Comparison of ENCODE assay signal across 8 mouse cellular contexts in genomic region chr9:45827663-45828290, GRCm38 (mm10). TPM values are rescaled to one million over a fixed set of nuclear protein-coding genes. Genes with fewer than 3 reads are reported as not detected.
DNase-seq lines count a peak whose midpoint lies in the region; ATAC-seq and TF ChIP-seq lines count a peak whose summit lies in the region.

No protein-coding gene starts in this region.

- H3K9me3 ChIP-seq in forebrain, embryonic 16.5 days (ENCODE audit: control insufficient read depth, low read length), result no peaks in the 10 kb centered on the region

- no peak for TF ChIP-seq CTCF in thymus, adult 2 months (IDR thresholded peaks at IDR 0.05; ENCODE audit: borderline replicate concordance, control insufficient read depth, extremely low read depth, insufficient read depth, low read length, poor library complexity)

- 16% methylated on average over 23 of the region's 23 CpGs for WGBS in thymus, adult 2 months
- 4% methylated on average over 23 of the region's 23 CpGs for WGBS in forebrain, embryonic 16.5 days

- H3K27me3 ChIP-seq in thymus, adult 2 months (ENCODE audit: control insufficient read depth, insufficient read depth, low read length), result no peaks in the 10 kb centered on the region
- H3K27me3 ChIP-seq in forebrain, embryonic 16.5 days (replicated peaks; ENCODE audit: control insufficient read depth, insufficient read depth, low read length), result no peaks in the 10 kb centered on the region

- H3K4me2 ChIP-seq in forebrain, embryonic 16.5 days (ENCODE audit: low read length), result peak overlapping the region; percentile 96

- H3K4me1 ChIP-seq in thymus, adult 2 months (replicated peaks; ENCODE audit: control insufficient read depth, insufficient read depth, low read length), result 0 out of 2 replicates have a peak, but pooled peaks cover 2% of the 10 kb centered on the region
- H3K4me1 ChIP-seq in forebrain, embryonic 16.5 days (replicated peaks; ENCODE audit: control insufficient read depth, insufficient read depth, low read length), result peaks cover 8% of the 10 kb centered on the region

- no peak for TF ChIP-seq POLR2A in thymus, adult 2 months (IDR thresholded peaks at IDR 0.05; ENCODE audit: control insufficient read depth, extremely low read depth, insufficient read depth, low read length, poor library complexity)

- no peak overlapping the region for H3K27ac ChIP-seq in thymus, adult 2 months (ENCODE audit: control insufficient read depth, insufficient read depth, low read length)
- H3K27ac ChIP-seq in forebrain, embryonic 16.5 days (ENCODE audit: low read length), result peak overlapping the region; percentile 67

- peak; percentile 14; the same call in 1 of the 2 replicates for ATAC-seq in forebrain, embryonic 16.5 days
- peak; percentile 31 for ATAC-seq in megakaryocyte-erythroid progenitor cell, adult 5-6 weeks (replicated peaks; ENCODE audit: low FRiP score, low TSS enrichment, poor library complexity, severe bottlenecking)

- no peaks in the 10 kb centered on the region for H3K36me3 ChIP-seq in thymus, adult 2 months (ENCODE audit: control insufficient read depth, insufficient read depth, low read length)
- H3K36me3 ChIP-seq in forebrain, embryonic 16.5 days (ENCODE audit: control insufficient read depth, insufficient read depth), result no peaks in the 10 kb centered on the region

- peak; percentile 58 for DNase-seq in adrenal gland, postnatal 10 days
- no peak for DNase-seq in adrenal gland, adult 8-10 months
- no peak for DNase-seq in thymus, adult 2 months
- DNase-seq in thymus, postnatal 10 days (ENCODE audit: low spot score in 2 of 2), result no peak
- peak; percentile 19 to 61 for DNase-seq in kidney, postnatal 36 days
- no peak for DNase-seq in ovary, postnatal 10 days (ENCODE audit: low spot score)

- peak overlapping the region; percentile 86 for H3K4me3 ChIP-seq in thymus, adult 2 months (ENCODE audit: control insufficient read depth, insufficient read depth, low read length)
- peak overlapping the region; percentile 57 for H3K4me3 ChIP-seq in forebrain, embryonic 16.5 days (replicated peaks; ENCODE audit: low read length)

- H3K9ac ChIP-seq in forebrain, embryonic 16.5 days (replicated peaks; ENCODE audit: low read depth, low read length), result peak overlapping the region; percentile 59

RNA-seq across cellular contexts. Expression of gene Cep164, which starts 0.7 kb away (rescaled TPM):
- total RNA-seq in adrenal gland, postnatal 10 days (2021), result 10 to 100 TPM; 10.2 to 16.1 TPM
- total RNA-seq in adrenal gland, adult 8-10 months (2022), result 10 to 100 TPM; 17.6 to 30.5 (median 23.3) TPM
- 32.0 and 35.9 TPM in 2 replicates for polyA plus RNA-seq in thymus, adult 2 months (2012; rRNA removed)
- 11.6 and 17.9 TPM in 2 replicates for polyA plus RNA-seq in forebrain, embryonic 16.5 days (2015; fragmentation: Nextera tagmentation; extraction: Ambion mirVana)
- 15.8 and 30.3 TPM in 2 replicates for total RNA-seq in megakaryocyte-erythroid progenitor cell, adult 5-6 weeks (2014; fragmentation: Nextera tagmentation)
- 10.6 and 11.1 TPM in 2 replicates for total RNA-seq in megakaryocyte-erythroid progenitor cell, adult 5-6 weeks (2017)

RNA-seq across cellular contexts. Expression of gene Bace1, which starts 10.6 kb away (rescaled TPM):
- total RNA-seq in adrenal gland, postnatal 10 days (2021), result 10 to 100 TPM; 28.8 to 30.4 TPM
- total RNA-seq in adrenal gland, adult 8-10 months (2022), result 10 to 100 TPM; 28.6 to 36.2 (median 32.4) TPM
- 7.7 and 10.1 TPM in 2 replicates for polyA plus RNA-seq in thymus, adult 2 months (2012; rRNA removed)
- polyA plus RNA-seq in forebrain, embryonic 16.5 days (2015; fragmentation: Nextera tagmentation; extraction: Ambion mirVana), result 46.9 and 51.7 TPM in 2 replicates
- total RNA-seq in megakaryocyte-erythroid progenitor cell, adult 5-6 weeks (2014; fragmentation: Nextera tagmentation), result 1.7 and 5.8 TPM in 2 replicates
- total RNA-seq in megakaryocyte-erythroid progenitor cell, adult 5-6 weeks (2017), result 0.52 and 0.99 TPM in 2 replicates

Comparison
In these comparisons a context has a peak if more than half of its experiments do, and no peak if none do; other contexts are left out.
1. DNase-seq: peak in adrenal gland, postnatal 10 days (single experiment) and kidney, postnatal 36 days (2 of 2); none in adrenal gland, adult 8-10 months (single experiment), thymus, adult 2 months (single experiment), thymus, postnatal 10 days (0 of 2) and ovary, postnatal 10 days (single experiment).
2. RNA of gene Bace1, which starts 10.6 kb away (total RNA-seq): 28.6 to 36.2 TPM in adrenal gland, adult 8-10 months and 28.8 to 30.4 TPM in adrenal gland, postnatal 10 days; 0.52 to 5.8 TPM in megakaryocyte-erythroid progenitor cell, adult 5-6 weeks; every median in the first group is over 4 times any median in the second.